Mouse (Mus musculus) erythroblast, embryonic 14.5 days (primary cell): ENCODE data around the gene Brip1. TPM values are rescaled to one million over a fixed set of nuclear protein-coding genes. Genes with fewer than 3 reads are reported as not detected.

Experiments
- H3K27me3 ChIP-seq: 2 replicates; pipeline ENCODE4 v1.6.1; 2012; ENCODE audit warnings: inconsistent platforms; ENCODE audit not compliant: control insufficient read depth
- H3K36me3 ChIP-seq: 2 replicates; pipeline ENCODE4 v1.6.1; 2012; ENCODE audit warnings: mild to moderate bottlenecking, inconsistent platforms; ENCODE audit not compliant: control insufficient read depth
- H3K4me1 ChIP-seq: 2 replicates; pipeline ENCODE4 v1.6.1; 2012; ENCODE audit warnings: inconsistent platforms; ENCODE audit not compliant: control insufficient read depth
- H3K4me3 ChIP-seq: replicated peaks from 2 replicates; pipeline ENCODE3; 2012; ENCODE audit warnings: moderate library complexity, mild to moderate bottlenecking, inconsistent platforms
- H3K9me3 ChIP-seq: 2 replicates; pipeline ENCODE4 v1.6.1; 2012; ENCODE audit warnings: low read length, inconsistent platforms, mixed read lengths; ENCODE audit not compliant: control insufficient read depth
- GATA1 ChIP-seq: IDR thresholded peaks from 2 replicates; pipeline ENCODE4 v1.6.1; 2012; ENCODE audit warnings: low read length, inconsistent platforms, mixed read lengths
- TAL1 ChIP-seq: IDR thresholded peaks from 3 replicates; pipeline ENCODE4 v1.6.1; 2012; ENCODE audit warnings: low read length, inconsistent platforms, mixed read lengths
- polyA plus RNA-seq: library from polyadenylated mRNA; stranded (reverse); fragments of >175 nt; gene quantifications from 2 replicates; pipeline ENCODE4 v1.2.3, GENCODE M21; 2012

Gene Brip1
- polyA plus RNA-seq, 1 experiment, result 0.08 TPM

- Histone ChIP-seq H3K4me3 (no peak overlapping the region), H3K4me1 (no peaks in the 10 kb centered on the region), H3K36me3 (peaks cover 23% of the 10 kb centered on the region), H3K27me3 (no peaks in the 10 kb centered on the region), H3K9me3 (no peaks in the 10 kb centered on the region; the same call in 1 of the 2 replicates)
- TF ChIP-seq GATA1, result no peak
- no peak for TF ChIP-seq TAL1
Measured at GRCm38 (mm10) chr11:86078025-86078424, 123.0 kb downstream of the Brip1 start.

GRCm38 (mm10) chr11:86076966-86077365, 124.0 kb downstream of the Brip1 start:
- H3K36me3 ChIP-seq, result peaks cover 24% of the 10 kb centered on the region

GRCm38 (mm10) chr11:86076403-86076802, 124.6 kb downstream of the Brip1 start:
- Histone ChIP-seq H3K9me3 (no peaks in the 10 kb centered on the region; the same call in 1 of the 2 replicates), H3K4me1 (no peaks in the 10 kb centered on the region), H3K36me3 (peaks cover 26% of the 10 kb centered on the region), H3K27me3 (no peaks in the 10 kb centered on the region), H3K4me3 (no peak overlapping the region)
- no peak for TF ChIP-seq TAL1
- TF ChIP-seq GATA1, result no peak

More at GRCm38 (mm10) chr11:86076966-86077365, 124.0 kb downstream of the Brip1 start:
- TF ChIP-seq TAL1 (no peak), GATA1 (no peak)
- no peaks in the 10 kb centered on the region for H3K27me3 ChIP-seq
- no peaks in the 10 kb centered on the region for H3K4me1 ChIP-seq
- no peaks in the 10 kb centered on the region; the same call in 1 of the 2 replicates for H3K9me3 ChIP-seq
- H3K4me3 ChIP-seq, result no peak overlapping the region

- no peaks in the 10 kb centered on the region; the same call in 1 of the 2 replicates for H3K9me3 ChIP-seq
- H3K36me3 ChIP-seq, result peaks cover 26% of the 10 kb centered on the region
- H3K4me3 ChIP-seq, result no peak overlapping the region
- no peak for TF ChIP-seq TAL1
- TF ChIP-seq GATA1, result no peak
- no peaks in the 10 kb centered on the region for H3K27me3 ChIP-seq
- no peaks in the 10 kb centered on the region for H3K4me1 ChIP-seq
Measured at GRCm38 (mm10) chr11:86075371-86075770, 125.6 kb downstream of the Brip1 start.

GRCm38 (mm10) chr11:86068651-86069050, 132.3 kb downstream of the Brip1 start:
- peaks cover 16% of the 10 kb centered on the region for H3K36me3 ChIP-seq
- no peak overlapping the region for H3K4me3 ChIP-seq
- H3K9me3 ChIP-seq, result no peaks in the 10 kb centered on the region
- H3K27me3 ChIP-seq, result no peaks in the 10 kb centered on the region
- H3K4me1 ChIP-seq, result no peaks in the 10 kb centered on the region
- TF ChIP-seq TAL1, result no peak
- no peak for TF ChIP-seq GATA1

GRCm38 (mm10) chr11:86067154-86067553, 133.8 kb downstream of the Brip1 start:
- no peaks in the 10 kb centered on the region for H3K27me3 ChIP-seq
- H3K9me3 ChIP-seq, result no peaks in the 10 kb centered on the region
- peaks cover 20% of the 10 kb centered on the region for H3K36me3 ChIP-seq
- TF ChIP-seq TAL1, result no peak
- no peak for TF ChIP-seq GATA1
- H3K4me3 ChIP-seq, result no peak overlapping the region
- H3K4me1 ChIP-seq, result no peaks in the 10 kb centered on the region

- Histone ChIP-seq H3K4me1 (no peaks in the 10 kb centered on the region), H3K4me3 (no peak overlapping the region), H3K36me3 (peaks cover 23% of the 10 kb centered on the region), H3K9me3 (no peaks in the 10 kb centered on the region), H3K27me3 (no peaks in the 10 kb centered on the region)
- no peak for TF ChIP-seq TAL1
- no peak for TF ChIP-seq GATA1
Measured at GRCm38 (mm10) chr11:86064881-86065280, 136.1 kb downstream of the Brip1 start.

GRCm38 (mm10) chr11:86061243-86061642, 139.8 kb downstream of the Brip1 start:
- TF ChIP-seq TAL1 (no peak), GATA1 (no peak)
- Histone ChIP-seq H3K27me3 (no peaks in the 10 kb centered on the region), H3K9me3 (no peaks in the 10 kb centered on the region), H3K4me1 (no peaks in the 10 kb centered on the region), H3K36me3 (peaks cover 21% of the 10 kb centered on the region), H3K4me3 (no peak overlapping the region)

GRCm38 (mm10) chr11:86059123-86059522, 141.9 kb downstream of the Brip1 start:
- Histone ChIP-seq H3K9me3 (no peaks in the 10 kb centered on the region), H3K4me1 (no peaks in the 10 kb centered on the region), H3K36me3 (peaks cover 11% of the 10 kb centered on the region), H3K4me3 (no peak overlapping the region), H3K27me3 (no peaks in the 10 kb centered on the region)
- TF ChIP-seq GATA1 (no peak), TAL1 (no peak)

GRCm38 (mm10) chr11:86055806-86056205, 145.2 kb downstream of the Brip1 start:
- H3K4me3 ChIP-seq, result no peak overlapping the region
- TF ChIP-seq GATA1 (no peak), TAL1 (no peak)
- no peaks in the 10 kb centered on the region for H3K4me1 ChIP-seq
- H3K36me3 ChIP-seq, result no peaks in the 10 kb centered on the region; the same call in 1 of the 2 replicates
- H3K27me3 ChIP-seq, result no peaks in the 10 kb centered on the region
- H3K9me3 ChIP-seq, result no peaks in the 10 kb centered on the region
